Mouse (Mus musculus) kidney, embryonic 14.5 days (tissue): ENCODE results near the gene Psma7. TPM values are rescaled to one million over a fixed set of nuclear protein-coding genes. Genes with fewer than 3 reads are reported as not detected.

ENCODE experiments used
- ATAC-seq: fragments of 200-750 bp; cut with Nextera tagmentation; 2 replicates; pipeline ENCODE4 v1.8.0; 2017; ENCODE audit warnings: moderate number of reproducible peaks, mild to moderate bottlenecking, moderate TSS enrichment, moderate library complexity; ENCODE audit not compliant: low FRiP score, low TSS enrichment
- H3K27ac ChIP-seq: fragments of 300-500 bp; sonication (generic); 2 replicates; pipeline ENCODE4 v1.5.1; 2014; ENCODE audit warnings: low read depth, mild to moderate bottlenecking, low read length, moderate library complexity, mixed read lengths
- H3K27me3 ChIP-seq: fragments of 300-500 bp; sonication (generic); 2 replicates; pipeline ENCODE4 v1.6.1; 2014; ENCODE audit warnings: mild to moderate bottlenecking, low read length; ENCODE audit not compliant: control insufficient read depth, insufficient read depth
- H3K36me3 ChIP-seq: fragments of 300-500 bp; sonication (generic); 2 replicates; pipeline ENCODE4 v1.6.1; 2014; ENCODE audit warnings: low read length, mixed read lengths; ENCODE audit not compliant: control insufficient read depth, insufficient read depth
- H3K4me1 ChIP-seq: fragments of 300-500 bp; sonication (generic); 2 replicates; pipeline ENCODE4 v1.6.1; 2014; ENCODE audit warnings: low read length, mixed read lengths; ENCODE audit not compliant: control insufficient read depth, insufficient read depth
- H3K4me2 ChIP-seq: fragments of 300-500 bp; sonication (generic); replicated peaks from 2 replicates; pipeline ENCODE4 v1.6.1; 2014; ENCODE audit warnings: low read depth, mild to moderate bottlenecking, low read length
- H3K4me3 ChIP-seq: fragments of 300-500 bp; sonication (generic); 2 replicates; pipeline ENCODE4 v1.5.1; 2014; ENCODE audit warnings: mild to moderate bottlenecking, low read length
- H3K9ac ChIP-seq: fragments of 300-500 bp; sonication (generic); 2 replicates; pipeline ENCODE4 v1.6.1; 2014; ENCODE audit warnings: low read depth, mild to moderate bottlenecking, low read length, moderate library complexity
- H3K9me3 ChIP-seq: fragments of 300-500 bp; sonication (generic); 2 replicates; pipeline ENCODE4 v1.6.1; 2016; ENCODE audit warnings: low read length; ENCODE audit not compliant: control insufficient read depth
- WGBS: fragments of 180-500 bp; shearing (Covaris S2); extraction: QIAGEN DNeasy Blood & Tissue Kit; methylation state at CpG from one replicate; pipeline ENCODE4 v1.1.7; 2014; 5-methylcytosine and 5-hydroxymethylcytosine counted together
- polyA plus RNA-seq: library from polyadenylated mRNA; unstranded; fragments of >200 nt; fragmentation: Nextera tagmentation; extraction: Ambion mirVana; gene quantifications from 2 replicates; pipeline ENCODE4 v1.2.1, GENCODE M21; 2014

Psma7 gene
- polyA plus RNA-seq, 1 experiment from 2014 or later, result 771 TPM

- no peak overlapping the region for H3K4me2 ChIP-seq
- H3K4me3 ChIP-seq, result no peak overlapping the region
- WGBS, result 84% methylated on average over 7 of the region's 7 CpGs
- no peak overlapping the region for H3K9ac ChIP-seq
- no peak overlapping the region for H3K27ac ChIP-seq
- H3K27me3 ChIP-seq, result peaks cover 14% of the 10 kb centered on the region
- ATAC-seq, result no peak
- no peaks in the 10 kb centered on the region for H3K36me3 ChIP-seq
- peaks cover 10% of the 10 kb centered on the region for H3K4me1 ChIP-seq
- H3K9me3 ChIP-seq, result no peaks in the 10 kb centered on the region
These were observed 22.1 kb downstream of the Psma7 start for GRCm38 (mm10) chr2:180020091-180020661.

GRCm38 (mm10) chr2:180018573-180018972 lies 23.7 kb downstream of the Psma7 start:
- Histone ChIP-seq H3K9ac (no peak overlapping the region), H3K27me3 (peaks cover 14% of the 10 kb centered on the region), H3K27ac (no peak overlapping the region), H3K4me2 (no peak overlapping the region), H3K4me1 (peaks cover 10% of the 10 kb centered on the region), H3K4me3 (no peak overlapping the region), H3K9me3 (no peaks in the 10 kb centered on the region), H3K36me3 (no peaks in the 10 kb centered on the region)
- WGBS, result 35% methylated on average over 9 of the region's 9 CpGs
- no peak for ATAC-seq

- Histone ChIP-seq H3K36me3 (no peaks in the 10 kb centered on the region), H3K27ac (no peak overlapping the region), H3K4me2 (no peak overlapping the region), H3K27me3 (peaks cover 11% of the 10 kb centered on the region), H3K4me3 (no peak overlapping the region), H3K9me3 (no peaks in the 10 kb centered on the region), H3K4me1 (peaks cover 10% of the 10 kb centered on the region), H3K9ac (no peak overlapping the region)
- no peak for ATAC-seq
- 64% methylated on average over 4 of the region's 4 CpGs for WGBS
These were observed 24.6 kb downstream of the Psma7 start for GRCm38 (mm10) chr2:180017632-180018031.

GRCm38 (mm10) chr2:180013686-180014085 lies 28.5 kb downstream of the Psma7 start:
- 0 out of 2 replicates have a peak, but pooled peaks cover 2% of the 10 kb centered on the region for H3K9me3 ChIP-seq
- no peaks in the 10 kb centered on the region for H3K36me3 ChIP-seq
- no peak overlapping the region for H3K4me3 ChIP-seq
- no peak overlapping the region for H3K27ac ChIP-seq
- no peak for ATAC-seq
- H3K9ac ChIP-seq, result no peak overlapping the region
- no peak overlapping the region for H3K4me2 ChIP-seq
- H3K4me1 ChIP-seq, result peaks cover 8% of the 10 kb centered on the region
- 52% methylated on average over 7 of the region's 7 CpGs for WGBS
- no peaks in the 10 kb centered on the region for H3K27me3 ChIP-seq

GRCm38 (mm10) chr2:180011370-180011769 lies 30.9 kb downstream of the Psma7 start:
- WGBS, result 91% methylated on average over 6 of the region's 6 CpGs
- Histone ChIP-seq H3K27ac (no peak overlapping the region), H3K36me3 (no peaks in the 10 kb centered on the region), H3K9ac (no peak overlapping the region), H3K4me2 (no peak overlapping the region), H3K27me3 (no peaks in the 10 kb centered on the region), H3K4me3 (no peak overlapping the region), H3K4me1 (no peaks in the 10 kb centered on the region), H3K9me3 (0 out of 2 replicates have a peak, but pooled peaks cover 2% of the 10 kb centered on the region)
- no peak for ATAC-seq

GRCm38 (mm10) chr2:180010686-180011085 lies 31.5 kb downstream of the Psma7 start:
- Histone ChIP-seq H3K4me2 (no peak overlapping the region), H3K4me1 (no peaks in the 10 kb centered on the region), H3K36me3 (no peaks in the 10 kb centered on the region), H3K9me3 (0 out of 2 replicates have a peak, but pooled peaks cover 2% of the 10 kb centered on the region), H3K4me3 (no peak overlapping the region), H3K27ac (no peak overlapping the region), H3K27me3 (no peaks in the 10 kb centered on the region), H3K9ac (no peak overlapping the region)
- 93% methylated on average over 7 of the region's 7 CpGs for WGBS
- ATAC-seq, result no peak

- Histone ChIP-seq H3K36me3 (no peaks in the 10 kb centered on the region), H3K4me3 (no peak overlapping the region), H3K4me2 (no peak overlapping the region), H3K4me1 (no peaks in the 10 kb centered on the region), H3K27me3 (no peaks in the 10 kb centered on the region), H3K9me3 (0 out of 2 replicates have a peak, but pooled peaks cover 2% of the 10 kb centered on the region), H3K27ac (no peak overlapping the region), H3K9ac (no peak overlapping the region)
- no peak for ATAC-seq
- 56% methylated on average over 9 of the region's 9 CpGs for WGBS
These were observed 35.7 kb downstream of the Psma7 start for GRCm38 (mm10) chr2:180006352-180007017.

GRCm38 (mm10) chr2:180005656-180006351 lies 36.4 kb downstream of the Psma7 start:
- 50% methylated on average over 5 of the region's 5 CpGs for WGBS
- no peak overlapping the region for H3K4me2 ChIP-seq

GRCm38 (mm10) chr2:180001635-180002034 lies 40.6 kb downstream of the Psma7 start:
- Histone ChIP-seq H3K9me3 (no peaks in the 10 kb centered on the region), H3K9ac (no peak overlapping the region), H3K27me3 (no peaks in the 10 kb centered on the region), H3K4me2 (no peak overlapping the region), H3K36me3 (no peaks in the 10 kb centered on the region), H3K27ac (no peak overlapping the region), H3K4me3 (no peak overlapping the region), H3K4me1 (no peaks in the 10 kb centered on the region)
- WGBS, result 88% methylated on average over 9 of the region's 9 CpGs
- no peak for ATAC-seq

More at GRCm38 (mm10) chr2:180005656-180006351, 36.4 kb downstream of the Psma7 start:
- no peak overlapping the region for H3K27ac ChIP-seq
- no peak overlapping the region for H3K9ac ChIP-seq
- no peaks in the 10 kb centered on the region for H3K4me1 ChIP-seq
- no peaks in the 10 kb centered on the region for H3K27me3 ChIP-seq
- ATAC-seq, result no peak
- H3K9me3 ChIP-seq, result 0 out of 2 replicates have a peak, but pooled peaks cover 2% of the 10 kb centered on the region
- H3K4me3 ChIP-seq, result no peak overlapping the region
- H3K36me3 ChIP-seq, result no peaks in the 10 kb centered on the region
